In genomic region chr4:137892713-137893242, GRCm38 (mm10) we compare ENCODE assay signal across 8 mouse cellular contexts. TPM values are rescaled to one million over a fixed set of nuclear protein-coding genes. Genes with fewer than 3 reads are reported as not detected.
DNase-seq lines count a peak whose midpoint lies in the region; ATAC-seq and TF ChIP-seq lines count a peak whose summit lies in the region.
"Had no signal": no experiment of that assay in that cellular context is flagged by ENCODE, and none has a peak within 500 bp of the region (broad histone marks: within the 10 kb centered on the region; RNA-seq: fewer than 3 reads in every experiment).

No protein-coding gene starts in this region.

- intact Hi-C loops in heart, postnatal 14 days (cut with DNase I), result no loop called here

- no peak overlapping the region for H3K4me3 ChIP-seq in forebrain, postnatal 0 days (ENCODE audit: low read depth, low read length)
- no peak overlapping the region for H3K4me3 ChIP-seq in midbrain, embryonic 12.5 days

- no peaks in the 10 kb centered on the region for H3K9me3 ChIP-seq in forebrain, postnatal 0 days (ENCODE audit: low read length)
- no peaks in the 10 kb centered on the region for H3K9me3 ChIP-seq in midbrain, embryonic 12.5 days

- H3K4me2 ChIP-seq in forebrain, postnatal 0 days (ENCODE audit: low read depth), result peak overlapping the region; percentile 32
- H3K4me2 ChIP-seq in midbrain, embryonic 12.5 days (replicated peaks), result peak overlapping the region; percentile 38

- peak; percentile 84 for ATAC-seq in forebrain, postnatal 0 days
- ATAC-seq in midbrain, embryonic 12.5 days (ENCODE audit: low FRiP score, low read depth), result peak; percentile 75

- no peak for TF ChIP-seq CTCF in forebrain, postnatal 0 days (IDR thresholded peaks at IDR 0.05; ENCODE audit: low read depth)

- H3K4me1 ChIP-seq in forebrain, postnatal 0 days (ENCODE audit: insufficient read depth), result peaks cover 34% of the 10 kb centered on the region
- H3K4me1 ChIP-seq in midbrain, embryonic 12.5 days, result peaks cover 50% of the 10 kb centered on the region

- peak; percentile 84 for DNase-seq in ES-CJ7 (ENCODE audit: low read depth, low spot score)
- peak; percentile 73 for DNase-seq in brain, embryonic 18.5 days (ENCODE audit: low read depth, low spot score)
- peak; percentile 80 for DNase-seq in forebrain, postnatal 0 days
- no peak for DNase-seq in thymus, adult 18-20 months
- DNase-seq in heart, postnatal 14 days, result no peak
- DNase-seq in heart, adult 11 months, result no peak
- DNase-seq: kidney, postnatal 14 days had no signal

- H3K36me3 ChIP-seq in forebrain, postnatal 0 days (ENCODE audit: insufficient read depth), result no peaks in the 10 kb centered on the region; the same call in 1 of the 2 replicates
- no peaks in the 10 kb centered on the region for H3K36me3 ChIP-seq in midbrain, embryonic 12.5 days

- no peak overlapping the region for H3K9ac ChIP-seq in forebrain, postnatal 0 days
- 0 out of 2 replicates have a peak overlapping the region, but pooled peaks have one; percentile 43 for H3K9ac ChIP-seq in midbrain, embryonic 12.5 days (replicated peaks)

- H3K27me3 ChIP-seq in forebrain, postnatal 0 days (ENCODE audit: insufficient read depth, low read length), result no peaks in the 10 kb centered on the region
- H3K27me3 ChIP-seq in midbrain, embryonic 12.5 days, result peaks cover 11% of the 10 kb centered on the region

- peak overlapping the region; percentile 86 for H3K27ac ChIP-seq in forebrain, postnatal 0 days (ENCODE audit: low read depth, low read length)
- peak overlapping the region; percentile 77 for H3K27ac ChIP-seq in midbrain, embryonic 12.5 days (replicated peaks)

- 8% methylated on average over 11 of the region's 11 CpGs for WGBS in forebrain, postnatal 0 days
- WGBS in midbrain, embryonic 12.5 days, result 13% methylated on average over 10 of the region's 11 CpGs

RNA-seq across cellular contexts. Expression of gene Ece1, which starts 30.7 kb away (rescaled TPM):
- 24.1 and 32.1 TPM in 2 replicates for total RNA-seq in forebrain, postnatal 0 days (2014; rRNA removed)
- 14.4 and 16.2 TPM in 2 replicates for polyA plus RNA-seq in forebrain, postnatal 0 days (2015; fragmentation: Nextera tagmentation; extraction: Ambion mirVana)
- 17.8 and 21.0 TPM in 2 replicates for polyA plus RNA-seq in midbrain, embryonic 12.5 days (2016; fragmentation: Nextera tagmentation; extraction: Ambion mirVana)
- total RNA-seq in heart, postnatal 14 days (2021), result 100 to 1,000 TPM in 1 of 2 experiments, 10 to 100 TPM in 1; 94.5 to 117 TPM

Comparison
In these comparisons a context has a peak if more than half of its experiments do, and no peak if none do; other contexts are left out.
1. DNase-seq: peak in ES-CJ7 (single experiment), brain, embryonic 18.5 days (single experiment) and forebrain, postnatal 0 days (single experiment); none in thymus, adult 18-20 months (0 of 2), heart, postnatal 14 days (0 of 2) and heart, adult 11 months (single experiment).